Mouse (Mus musculus) c-Kit-positive CD71-positive TER-119-positive erythroid progenitor cells, embryonic 14.5 days (primary cell): ENCODE measurements around the gene Sh3bgrl2.
A peak's percentile ranks its signal among the peaks of the same experiment; 100 is the strongest.
"Not testable (repeated sequence)": the region's sequence is repeated elsewhere in the genome, so short reads cannot be mapped to it uniquely, and the experiment has no call there.

ENCODE experiments used
- DNase-seq: peaks from one replicate; pipeline ENCODE4 v3.0.0-alpha.2; 2013; ENCODE audit warnings: low spot score

Sh3bgrl2 gene

GRCm38 (mm10) chr9:83547830-83548689 is at the start of gene Sh3bgrl2:
Gene Sh3bgrl2 (plus strand): TSS chr9:83548327.
- peak; percentile 59 for DNase-seq

DNA sequence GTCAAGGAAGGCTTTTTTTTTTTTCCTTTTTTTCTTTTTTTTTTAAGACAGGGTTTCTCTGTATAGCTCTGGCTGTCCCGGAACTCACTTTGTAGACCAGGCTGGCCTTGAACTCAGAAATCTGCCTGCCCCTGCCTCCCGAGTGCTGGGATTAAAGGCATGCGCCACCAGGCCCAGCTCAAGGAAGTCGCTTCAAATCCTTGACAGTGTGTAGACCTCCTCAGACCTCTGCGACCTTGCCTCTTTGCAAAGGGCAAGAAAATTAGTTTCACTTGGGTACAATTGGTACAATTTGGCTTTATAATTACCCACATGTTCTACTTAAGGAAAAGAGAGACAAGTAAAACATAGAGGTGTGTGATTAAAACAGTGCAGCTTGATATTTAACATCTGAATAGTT is 29.0 kb upstream of the Sh3bgrl2 start:
- not testable (repeated sequence) for DNase-seq

- DNase-seq, result no peak
Measured at GRCm38 (mm10) chr9:83519510-83520155, 28.5 kb upstream of the Sh3bgrl2 start.

DNA sequence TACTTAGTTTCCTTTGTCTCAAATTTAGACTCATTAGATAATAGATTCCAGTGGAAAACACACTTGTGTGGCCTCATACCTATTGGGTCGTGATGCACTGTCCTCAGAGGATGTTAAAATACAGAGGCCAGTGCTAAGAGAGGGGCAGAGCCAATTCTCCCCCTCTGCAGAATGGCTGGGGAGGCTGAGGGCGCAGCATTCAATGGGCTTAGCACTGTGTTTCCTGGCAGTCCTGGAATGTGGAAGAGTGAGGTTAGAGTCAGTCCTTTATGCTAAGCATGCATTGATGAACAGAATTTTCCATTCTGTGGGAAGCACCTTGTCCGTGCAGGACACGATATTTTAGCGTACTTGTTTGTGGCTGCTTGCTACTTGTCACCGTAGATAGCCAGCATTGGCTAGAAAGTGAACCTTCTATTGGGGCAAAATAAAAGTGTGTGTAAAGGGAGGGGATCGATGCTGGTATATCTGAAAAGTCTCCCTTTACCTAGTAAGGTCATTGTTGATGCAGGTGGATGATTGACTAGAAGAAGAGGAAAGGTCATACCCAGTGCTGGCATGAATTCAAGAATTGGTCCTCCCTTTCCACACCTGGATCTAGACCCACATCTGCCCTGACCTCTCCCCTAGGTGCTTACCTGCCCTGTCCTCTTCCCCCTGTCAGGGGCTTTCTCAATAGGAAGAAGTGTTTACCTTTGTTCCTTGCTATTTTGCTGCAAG is 20.6 kb upstream of the Sh3bgrl2 start:
- no peak for DNase-seq

GRCm38 (mm10) chr9:83533044-83533769 is 14.9 kb upstream of the Sh3bgrl2 start:
- no peak for DNase-seq

DNA sequence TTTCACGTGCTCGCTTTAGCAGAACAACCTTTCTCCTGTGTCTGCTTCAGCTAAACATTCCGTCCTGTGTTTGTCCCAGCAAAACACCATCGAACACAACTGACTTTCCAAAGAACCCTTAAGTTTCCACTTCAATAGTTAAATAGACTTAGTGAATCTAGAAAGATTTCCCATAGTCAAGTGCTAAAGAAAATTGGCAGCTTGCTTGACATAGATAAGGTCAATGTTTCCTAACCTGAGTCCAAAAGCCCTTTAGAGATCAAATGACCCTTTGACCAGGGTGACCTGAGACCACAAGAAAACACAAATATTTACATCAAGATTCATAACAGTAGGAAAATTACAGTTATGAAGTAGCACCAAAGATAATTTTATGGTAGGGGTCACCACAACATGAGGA is 11.2 kb upstream of the Sh3bgrl2 start:
- no peak for DNase-seq

DNA sequence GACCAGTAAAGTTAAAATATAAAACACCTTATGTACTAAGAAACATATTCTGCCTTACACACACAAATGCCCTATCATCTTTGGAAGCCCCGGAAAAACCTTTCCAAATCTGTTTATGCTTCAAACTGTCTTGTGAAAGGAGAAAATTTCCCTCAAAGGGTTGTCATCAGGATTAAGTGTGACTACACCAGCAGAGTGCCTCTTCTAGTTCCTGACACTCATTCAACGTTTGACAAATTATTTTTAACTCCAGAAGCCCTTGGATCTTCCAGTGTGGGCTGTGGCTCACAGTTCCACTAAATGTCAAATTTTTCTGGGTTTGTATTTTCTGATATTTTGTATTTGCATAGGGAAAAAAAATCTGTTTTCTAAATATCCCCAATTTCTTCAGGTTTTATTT is 10.6 kb upstream of the Sh3bgrl2 start:
- DNase-seq, result no peak

DNA sequence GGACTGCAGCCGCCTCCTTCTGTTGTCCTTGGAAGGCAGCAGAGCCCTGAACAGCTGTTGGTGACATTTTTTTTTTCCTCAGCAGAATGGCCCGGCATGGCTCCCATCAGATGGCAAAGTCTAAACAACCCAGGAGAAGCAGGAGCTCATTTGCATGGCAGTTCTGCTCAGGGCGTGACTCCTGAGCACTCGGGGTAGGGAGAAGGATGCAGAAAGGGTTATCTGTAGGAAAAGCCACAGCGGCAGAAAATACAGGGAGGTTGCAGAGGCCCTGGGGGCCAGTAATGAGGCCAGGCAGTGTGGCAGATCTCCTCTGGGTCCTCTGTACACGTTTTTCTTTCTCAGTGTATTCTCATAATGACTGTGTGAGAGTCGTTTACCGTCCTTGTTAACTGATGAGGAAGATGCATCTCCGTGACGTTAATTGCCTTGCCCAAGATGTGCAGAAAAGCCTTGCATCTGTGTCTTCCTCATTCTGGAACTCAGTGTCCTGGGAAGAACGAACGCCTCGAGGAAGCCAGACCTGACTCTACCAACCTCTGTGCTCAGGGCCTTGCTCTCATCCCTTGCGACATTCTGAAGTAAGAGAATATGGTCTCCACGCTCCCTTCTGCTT is 10.1 kb upstream of the Sh3bgrl2 start:
- DNase-seq, result no peak

DNA sequence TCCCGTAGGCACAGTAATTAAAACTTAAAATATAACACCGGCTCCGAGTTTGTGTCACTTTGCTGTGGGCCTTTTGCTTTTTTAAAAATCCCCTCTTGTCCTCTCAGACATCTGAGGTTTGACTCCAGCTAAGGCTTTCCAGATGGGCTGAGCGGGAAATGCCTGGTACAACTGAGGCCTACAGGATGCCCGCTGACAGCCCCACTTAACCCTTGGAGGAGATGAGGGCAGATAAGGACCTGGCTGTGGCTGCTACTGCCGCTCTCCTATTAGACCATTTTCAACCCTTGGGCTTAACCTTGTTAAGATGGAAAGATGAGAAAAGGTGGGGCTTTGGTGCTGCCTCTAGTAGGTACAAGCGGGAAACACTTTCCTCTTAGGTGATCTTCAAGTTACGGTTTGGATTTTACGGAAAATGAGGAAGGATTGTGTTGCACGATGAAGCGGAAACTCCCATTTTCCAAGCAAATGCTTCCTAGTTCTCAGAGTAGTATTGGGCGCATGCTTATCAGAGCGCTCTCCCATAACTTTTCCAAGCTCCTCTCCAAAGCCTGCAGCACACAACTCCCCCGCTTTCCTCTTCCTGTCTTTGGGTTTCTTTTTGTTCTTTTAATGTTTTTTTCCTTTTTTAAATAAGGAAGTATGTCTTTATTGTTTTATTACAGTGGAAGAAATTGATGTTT is 8.2 kb upstream of the Sh3bgrl2 start:
- DNase-seq, result no peak

DNA sequence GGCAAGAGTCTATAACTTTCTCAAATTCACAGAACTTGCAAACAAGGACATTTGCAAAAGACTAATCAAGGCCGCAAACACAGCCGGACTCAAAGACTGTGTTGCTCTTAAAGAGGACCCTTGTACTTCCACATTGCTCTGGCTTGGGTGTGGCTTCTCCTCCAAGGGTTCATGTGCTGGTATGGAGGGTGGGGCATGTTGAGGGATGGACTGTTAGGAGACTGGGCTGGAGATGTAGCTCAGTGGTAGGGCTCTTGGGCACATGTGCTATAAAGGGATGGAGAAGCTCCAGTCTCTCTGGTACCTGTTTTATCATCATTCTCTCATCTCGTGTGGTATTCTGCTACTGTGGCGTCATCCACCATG is 7.7 kb upstream of the Sh3bgrl2 start:
- DNase-seq, result no peak

- no peak for DNase-seq
Measured at GRCm38 (mm10) chr9:83540975-83541374, 7.2 kb upstream of the Sh3bgrl2 start.

DNA sequence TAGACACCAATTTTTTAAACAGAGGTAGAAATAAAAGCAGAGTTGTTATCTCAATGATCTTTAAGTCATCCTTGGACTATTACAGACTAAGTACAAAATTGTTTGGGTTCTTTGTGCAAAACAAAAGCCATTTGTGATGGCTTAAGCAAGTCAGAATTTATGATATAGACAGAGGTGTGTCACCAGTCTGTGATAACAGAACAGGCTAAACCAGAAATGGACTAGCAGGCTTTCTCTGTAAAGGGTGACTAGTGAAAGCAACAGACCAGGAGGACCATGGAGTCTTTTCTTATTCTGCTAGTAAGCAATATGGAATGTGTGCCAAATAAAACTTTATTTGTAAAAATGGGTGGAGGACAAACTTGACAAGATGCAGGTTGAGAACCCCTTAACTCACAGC is 2.9 kb upstream of the Sh3bgrl2 start:
- no peak for DNase-seq

DNA sequence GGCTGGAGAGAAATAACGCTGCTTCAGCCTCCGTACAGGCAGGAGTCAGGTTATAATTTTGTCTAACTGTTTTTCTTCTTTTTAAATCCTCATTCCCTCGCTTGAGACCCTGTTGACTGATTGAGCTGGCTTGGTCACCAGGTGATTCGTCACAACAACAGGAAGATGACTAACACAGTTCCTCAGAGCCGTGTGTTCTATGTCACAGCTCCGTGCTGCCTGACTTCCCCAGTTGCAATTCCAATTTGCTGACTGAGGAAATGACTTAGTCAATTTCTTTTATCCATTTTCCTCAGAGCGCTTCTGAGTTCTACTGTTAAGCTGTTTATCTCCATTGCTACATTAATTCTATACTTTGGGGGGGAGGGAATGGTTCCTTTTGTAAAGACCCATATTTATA is 1.8 kb upstream of the Sh3bgrl2 start:
- DNase-seq, result no peak

DNA sequence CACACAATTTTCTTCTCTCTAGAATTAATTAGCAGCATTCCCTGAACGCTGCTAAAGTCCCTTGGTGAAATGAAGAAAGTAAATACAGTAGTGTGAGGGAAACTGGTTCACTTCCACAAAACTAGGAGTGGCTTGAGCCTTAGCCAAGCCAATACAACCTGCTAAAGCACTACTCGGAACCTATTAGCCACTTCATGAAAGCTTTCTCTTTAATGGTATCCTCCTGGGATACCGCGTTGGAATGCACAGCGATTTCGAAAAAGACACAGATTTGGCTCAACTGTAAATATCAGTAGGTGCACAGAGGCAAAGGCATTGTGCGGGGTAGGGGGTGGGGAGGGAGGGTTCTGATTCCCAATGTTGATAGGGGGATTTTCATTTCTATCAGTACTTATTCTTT is 898 bp upstream of the Sh3bgrl2 start:
- no peak for DNase-seq

GRCm38 (mm10) chr9:83549866-83550265 is 1.7 kb downstream of the Sh3bgrl2 start:
- DNase-seq, result no peak

- no peak for DNase-seq
Measured at GRCm38 (mm10) chr9:83551116-83551515, 3.0 kb downstream of the Sh3bgrl2 start.

GRCm38 (mm10) chr9:83551632-83552031 is 3.5 kb downstream of the Sh3bgrl2 start:
- no peak for DNase-seq

DNA sequence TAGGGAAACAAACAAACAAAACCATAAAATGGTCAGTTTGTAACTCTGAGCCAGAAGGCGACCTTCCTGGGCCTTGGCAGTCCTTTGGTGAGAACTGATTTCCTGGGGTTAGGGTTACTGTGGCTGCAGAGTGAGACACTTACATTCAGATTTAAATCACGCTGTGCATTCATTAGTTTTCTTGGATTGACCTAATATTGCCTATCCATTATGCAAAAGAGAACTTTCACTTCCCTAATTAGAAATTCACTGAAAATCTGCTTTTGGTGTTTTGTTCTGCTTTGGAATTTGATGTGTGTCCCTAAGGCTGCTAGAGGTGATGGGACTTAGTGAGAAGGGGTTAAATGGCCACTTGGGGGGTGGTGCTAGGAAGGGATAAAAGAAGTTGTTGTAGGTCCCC is 7.5 kb downstream of the Sh3bgrl2 start:
- no peak for DNase-seq

GRCm38 (mm10) chr9:83556236-83556635 is 8.1 kb downstream of the Sh3bgrl2 start:
- no peak for DNase-seq

DNA sequence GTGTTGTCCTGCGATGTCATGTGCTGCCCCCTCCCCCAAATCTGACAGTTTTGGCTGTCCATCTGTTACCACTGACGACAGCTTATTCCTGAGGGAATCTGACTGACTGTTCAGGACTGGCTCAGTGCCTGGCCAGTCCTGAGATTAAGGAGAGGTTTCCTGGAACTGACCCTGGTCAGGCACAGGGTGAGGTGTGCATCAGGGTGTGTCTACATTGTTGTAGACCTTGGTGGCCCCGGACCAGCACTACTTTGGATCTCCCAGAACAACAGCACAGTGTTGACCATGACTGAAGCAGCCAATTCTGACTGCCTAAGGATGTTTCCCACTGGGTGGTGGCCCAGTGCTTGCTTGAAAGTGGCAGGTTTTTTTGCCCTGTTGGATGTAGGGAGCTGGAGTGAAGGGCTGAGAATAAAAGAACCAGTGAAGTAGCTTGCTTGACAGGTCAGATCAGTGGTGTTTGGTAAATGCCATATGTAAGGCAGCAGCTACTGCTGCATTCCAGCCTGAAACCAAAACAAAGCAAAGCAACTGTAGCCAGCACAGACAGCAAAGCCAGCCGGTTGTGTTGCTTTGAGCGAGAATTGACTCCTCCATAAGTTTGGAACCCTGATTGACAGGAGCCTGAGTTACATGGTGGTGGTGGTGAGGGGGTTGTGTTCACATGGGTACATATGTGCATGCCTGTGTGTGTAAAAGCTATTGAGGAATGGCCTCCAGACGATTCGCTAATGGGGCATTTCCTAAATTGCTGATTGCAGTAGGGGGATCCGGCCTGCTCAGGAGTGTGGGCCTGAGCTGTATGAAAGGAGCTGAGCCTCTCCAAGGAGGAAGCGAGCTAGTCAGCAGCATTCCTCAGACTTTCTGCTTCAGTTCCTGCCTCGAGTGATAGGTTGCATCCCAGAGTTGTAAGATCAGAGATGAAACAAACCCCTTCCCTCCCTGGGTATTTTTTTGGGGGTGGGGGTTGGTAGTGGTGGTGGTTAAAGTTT is 8.9 kb downstream of the Sh3bgrl2 start:
- DNase-seq, result no peak
